Mouse (Mus musculus) liver, adult 2 months (tissue): ENCODE measurements around the gene Utrn.

Experiments
- CTCF ChIP-seq: fragments of 200-500 bp; IDR thresholded peaks from 2 replicates; pipeline ENCODE4 v1.5.1; 2011; ENCODE audit warnings: low read depth, low read length, control low read depth
- POLR2A ChIP-seq: fragments of 200-500 bp; IDR thresholded peaks from 2 replicates; pipeline ENCODE4 v1.6.1; 2011; ENCODE audit warnings: low read length, control low read depth; ENCODE audit not compliant: insufficient read depth; ENCODE audit errors: extremely low read depth

- no peak for TF ChIP-seq CTCF
- TF ChIP-seq POLR2A, result no peak
Measured at GRCm38 (mm10) chr10:12579048-12579447, 290.1 kb downstream of the Utrn start.
